Mouse (Mus musculus) thymus, postnatal 4 days (tissue): ENCODE data around the gene Dnmbp.

Experiments used
- DNase-seq: peaks from one replicate; pipeline ENCODE4 v3.0.0; 2021

The Dnmbp gene

GRCm38 (mm10) chr19:43944566-43944965 is 4.6 kb upstream of the Dnmbp start:
- no peak for DNase-seq

GRCm38 (mm10) chr19:43943076-43943475 is 3.1 kb upstream of the Dnmbp start:
- DNase-seq, result no peak

- DNase-seq, result no peak
Observed at GRCm38 (mm10) chr19:43939171-43939768, 721 bp downstream of the Dnmbp start.

GRCm38 (mm10) chr19:43938355-43938754 is 1.6 kb downstream of the Dnmbp start:
- no peak for DNase-seq

- no peak for DNase-seq
Observed at GRCm38 (mm10) chr19:43930926-43931325, 9.1 kb downstream of the Dnmbp start.

- no peak for DNase-seq
Observed at GRCm38 (mm10) chr19:43930366-43930765, 9.6 kb downstream of the Dnmbp start.

- DNase-seq, result no peak
Observed at GRCm38 (mm10) chr19:43929869-43930268, 10.1 kb downstream of the Dnmbp start.

GRCm38 (mm10) chr19:43927967-43928366 is 12.0 kb downstream of the Dnmbp start:
- DNase-seq, result no peak

GRCm38 (mm10) chr19:43927057-43927456 is 12.9 kb downstream of the Dnmbp start:
- DNase-seq, result no peak

GRCm38 (mm10) chr19:43926141-43926987 is 13.6 kb downstream of the Dnmbp start:
- no peak for DNase-seq

- DNase-seq, result peak; percentile 27
Observed at GRCm38 (mm10) chr19:43924361-43924760, 15.6 kb downstream of the Dnmbp start.

- DNase-seq, result peak; percentile 31
Observed at GRCm38 (mm10) chr19:43922963-43923362, 17.0 kb downstream of the Dnmbp start.

- DNase-seq, result no peak
Observed at GRCm38 (mm10) chr19:43921410-43921809, 18.6 kb downstream of the Dnmbp start.

- no peak for DNase-seq
Observed at GRCm38 (mm10) chr19:43920453-43921300, 19.3 kb downstream of the Dnmbp start.

GRCm38 (mm10) chr19:43919841-43920240 is 20.1 kb downstream of the Dnmbp start:
- no peak for DNase-seq

GRCm38 (mm10) chr19:43918834-43919233 is 21.2 kb downstream of the Dnmbp start:
- DNase-seq, result no peak

- DNase-seq, result no peak
Observed at GRCm38 (mm10) chr19:43917763-43918162, 22.2 kb downstream of the Dnmbp start.

- no peak for DNase-seq
Observed at GRCm38 (mm10) chr19:43917406-43917691, 22.6 kb downstream of the Dnmbp start.

GRCm38 (mm10) chr19:43916586-43917405 is 23.2 kb downstream of the Dnmbp start:
- DNase-seq, result peak; percentile 20

GRCm38 (mm10) chr19:43915431-43915830 is 24.6 kb downstream of the Dnmbp start:
- no peak for DNase-seq

GRCm38 (mm10) chr19:43914986-43915385 is 25.0 kb downstream of the Dnmbp start:
- DNase-seq, result no peak

GRCm38 (mm10) chr19:43912775-43913486 is 27.1 kb downstream of the Dnmbp start:
- DNase-seq, result no peak
